Mouse (Mus musculus) liver, embryonic 11.5 days (tissue): ENCODE data around the gene Mex3a. TPM values are rescaled to one million over a fixed set of nuclear protein-coding genes. Genes with fewer than 3 reads are reported as not detected.

ENCODE experiments used
- ATAC-seq: fragments of 200-750 bp; cut with Nextera tagmentation; replicated peaks from 2 replicates; pipeline ENCODE4 v1.8.0; 2017; ENCODE audit warnings: moderate number of reproducible peaks, mild to moderate bottlenecking, moderate TSS enrichment, moderate library complexity; ENCODE audit not compliant: low FRiP score
- DNase-seq: peaks from one replicate; pipeline ENCODE4 v3.0.0-alpha.2; 2017; ENCODE audit warnings: low spot score
- H3K27ac ChIP-seq: fragments of 300-500 bp; sonication (generic); 2 replicates; pipeline ENCODE4 v1.5.1; 2014; ENCODE audit warnings: mild to moderate bottlenecking, low read depth, low read length, control low read depth
- H3K27me3 ChIP-seq: fragments of 300-500 bp; sonication (generic); replicated peaks from 2 replicates; pipeline ENCODE4 v1.6.1; 2014; ENCODE audit warnings: low read length, mixed read lengths; ENCODE audit not compliant: control insufficient read depth, insufficient read depth
- H3K36me3 ChIP-seq: fragments of 300-500 bp; sonication (generic); 2 replicates; pipeline ENCODE4 v1.6.1; 2014; ENCODE audit warnings: mild to moderate bottlenecking, low read length, moderate library complexity, mixed read lengths; ENCODE audit not compliant: control insufficient read depth, insufficient read depth
- H3K4me1 ChIP-seq: fragments of 300-500 bp; sonication (generic); replicated peaks from 2 replicates; pipeline ENCODE4 v1.6.1; 2014; ENCODE audit warnings: low read length, mixed read lengths; ENCODE audit not compliant: control insufficient read depth, insufficient read depth
- H3K4me2 ChIP-seq: fragments of 300-500 bp; sonication (generic); 2 replicates; pipeline ENCODE4 v1.6.1; 2014; ENCODE audit warnings: mild to moderate bottlenecking, control low read depth, moderate library complexity
- H3K4me3 ChIP-seq: fragments of 300-500 bp; sonication (generic); 2 replicates; pipeline ENCODE4 v1.5.1; 2014; ENCODE audit warnings: low read depth, low read length, control low read depth
- H3K9ac ChIP-seq: fragments of 300-500 bp; sonication (generic); 2 replicates; pipeline ENCODE4 v1.6.1; 2014; ENCODE audit warnings: low read depth, low read length, control low read depth
- H3K9me3 ChIP-seq: fragments of 300-500 bp; sonication (generic); 2 replicates; pipeline ENCODE4 v1.6.1; 2016; ENCODE audit warnings: low read length, inconsistent platforms, mixed read lengths; ENCODE audit not compliant: control insufficient read depth
- WGBS: fragments of 180-500 bp; shearing (Covaris S2); extraction: QIAGEN DNeasy Blood & Tissue Kit; methylation state at CpG from one replicate; pipeline ENCODE4 v1.1.7; 2014; 5-methylcytosine and 5-hydroxymethylcytosine counted together
- polyA plus RNA-seq: library from polyadenylated mRNA; unstranded; fragments of >200 nt; fragmentation: Nextera tagmentation; extraction: Ambion mirVana; gene quantifications from 2 replicates; pipeline ENCODE4 v1.2.1, GENCODE M21; 2014

The Mex3a gene
- polyA plus RNA-seq, 1 experiment from 2014 or later = 10.2 TPM

DNA sequence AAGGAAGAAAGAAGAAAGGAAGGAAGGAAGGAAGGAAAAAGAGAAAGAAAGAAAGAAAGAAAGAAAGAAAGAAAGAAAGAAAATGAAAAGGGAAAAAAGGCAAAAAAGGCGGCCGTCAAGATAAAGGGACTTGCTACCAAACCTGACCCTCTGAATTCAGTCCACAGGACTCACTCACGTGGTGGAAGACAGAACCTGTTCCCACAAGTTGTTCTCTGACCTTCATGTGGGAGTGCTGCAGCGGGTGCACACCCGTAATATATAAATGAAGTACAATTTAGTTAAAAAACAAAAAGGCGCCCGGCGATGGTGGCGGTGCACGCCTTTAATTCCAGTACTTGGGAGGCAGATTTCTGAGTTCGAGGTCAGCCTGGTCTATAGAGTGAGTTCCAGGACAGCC is 3.5 kb upstream of the Mex3a start:
- Histone ChIP-seq H3K4me1 (peaks cover 37% of the 10 kb centered on the region), H3K27ac (no peak overlapping the region), H3K4me2 (no peak overlapping the region), H3K9ac (no peak overlapping the region), H3K27me3 (no peaks in the 10 kb centered on the region), H3K9me3 (no peaks in the 10 kb centered on the region), H3K4me3 (no peak overlapping the region), H3K36me3 (peaks cover 8% of the 10 kb centered on the region; the same call in 1 of the 2 replicates)
- 86% methylated on average over 11 of the region's 11 CpGs for WGBS
- ATAC-seq = no peak
- DNase-seq = no peak

DNA sequence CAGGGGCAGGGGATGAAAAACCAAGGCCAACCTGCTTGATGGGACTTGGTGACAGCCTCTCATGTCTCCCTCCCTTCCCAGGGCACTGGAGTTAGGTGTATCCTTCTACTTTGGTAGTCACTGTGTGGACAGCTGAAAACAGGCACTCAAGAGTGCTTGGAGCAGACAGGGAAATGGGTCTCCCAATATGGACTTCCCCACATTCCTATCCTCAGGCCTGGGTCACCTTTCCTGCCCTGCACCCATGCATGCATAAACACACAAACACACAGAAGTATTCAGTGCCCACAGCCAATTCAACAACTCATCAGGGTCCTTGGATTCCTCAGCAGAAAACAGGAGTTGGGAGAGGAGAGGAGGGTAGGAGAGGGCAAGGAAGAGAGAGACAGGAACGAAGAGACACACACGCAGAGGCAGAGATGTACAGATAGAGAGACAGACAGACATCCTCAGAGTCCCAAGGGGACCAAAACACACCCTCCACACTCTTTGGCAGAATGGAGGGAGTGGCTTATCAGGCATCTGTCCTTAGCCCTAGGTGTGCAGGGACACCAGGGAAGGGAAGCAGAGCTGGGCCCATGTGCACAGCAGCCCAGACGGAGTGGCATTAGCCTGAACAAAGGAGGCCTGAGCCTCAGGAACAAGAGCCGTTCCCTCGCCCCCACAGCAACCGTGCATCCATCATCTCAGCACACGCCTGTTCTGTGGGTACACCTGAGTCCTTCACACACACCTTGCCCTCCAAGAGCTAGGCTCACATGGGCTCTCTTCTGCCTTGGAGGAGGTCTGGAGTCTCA is 2.8 kb upstream of the Mex3a start:
- Histone ChIP-seq H3K4me2 (peak overlapping the region; percentile 93), H3K36me3 (peaks cover 7% of the 10 kb centered on the region; the same call in 1 of the 2 replicates), H3K27ac (0 out of 2 replicates have a peak overlapping the region, but pooled peaks have one; percentile 5), H3K27me3 (no peaks in the 10 kb centered on the region), H3K9me3 (no peaks in the 10 kb centered on the region), H3K4me3 (no peak overlapping the region), H3K9ac (no peak overlapping the region), H3K4me1 (peaks cover 43% of the 10 kb centered on the region)
- ATAC-seq (no peak), DNase-seq (no peak)
- WGBS = 59% methylated on average over 7 of the region's 7 CpGs

DNA sequence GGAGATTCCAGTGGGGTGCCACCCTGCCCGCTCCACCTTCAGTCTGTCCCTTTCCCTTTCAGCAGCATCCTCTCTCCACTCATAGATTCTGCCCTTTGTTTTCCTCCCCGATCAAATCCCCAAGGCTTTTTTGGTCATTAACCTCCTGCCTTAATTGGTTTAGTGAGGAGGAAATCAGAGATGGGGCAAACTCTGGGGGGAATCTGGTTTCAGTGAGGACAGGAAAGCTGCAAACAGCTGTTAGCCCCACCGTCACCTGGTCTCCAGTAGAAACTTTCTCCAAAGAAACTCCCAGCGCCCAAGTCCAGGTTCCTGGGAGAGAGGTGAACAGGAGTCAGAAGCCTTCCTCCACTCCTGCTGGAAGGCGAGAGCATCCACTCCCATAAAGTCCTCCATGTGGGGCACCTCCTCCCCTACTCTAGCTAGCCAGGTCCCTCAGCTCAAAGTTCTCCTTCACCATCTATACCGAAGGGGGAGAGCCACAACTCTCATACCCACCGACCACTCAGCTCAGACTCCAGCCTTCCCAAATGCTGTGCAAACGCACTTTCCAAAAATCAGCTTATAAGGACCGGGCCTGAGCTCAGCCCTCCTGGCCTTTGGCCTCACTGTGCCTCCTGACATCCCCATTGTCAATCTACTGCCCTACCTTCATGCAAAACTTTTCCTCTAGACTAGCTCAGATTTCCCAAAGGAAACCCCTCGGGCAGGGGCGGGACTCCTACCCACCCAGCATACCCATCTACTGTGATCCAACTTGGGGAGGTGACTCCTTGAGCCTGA is 1.9 kb upstream of the Mex3a start:
- Histone ChIP-seq H3K4me2 (peak overlapping the region; percentile 93), H3K27ac (peak overlapping the region; percentile 85; the same call in 1 of the 2 replicates), H3K9ac (peak overlapping the region; percentile 81), H3K4me3 (peak overlapping the region; percentile 77), H3K4me1 (peaks cover 51% of the 10 kb centered on the region), H3K9me3 (no peaks in the 10 kb centered on the region), H3K36me3 (no peaks in the 10 kb centered on the region), H3K27me3 (no peaks in the 10 kb centered on the region)
- no peak for DNase-seq
- WGBS = 33% methylated on average over 11 of the region's 11 CpGs
- no peak for ATAC-seq

DNA sequence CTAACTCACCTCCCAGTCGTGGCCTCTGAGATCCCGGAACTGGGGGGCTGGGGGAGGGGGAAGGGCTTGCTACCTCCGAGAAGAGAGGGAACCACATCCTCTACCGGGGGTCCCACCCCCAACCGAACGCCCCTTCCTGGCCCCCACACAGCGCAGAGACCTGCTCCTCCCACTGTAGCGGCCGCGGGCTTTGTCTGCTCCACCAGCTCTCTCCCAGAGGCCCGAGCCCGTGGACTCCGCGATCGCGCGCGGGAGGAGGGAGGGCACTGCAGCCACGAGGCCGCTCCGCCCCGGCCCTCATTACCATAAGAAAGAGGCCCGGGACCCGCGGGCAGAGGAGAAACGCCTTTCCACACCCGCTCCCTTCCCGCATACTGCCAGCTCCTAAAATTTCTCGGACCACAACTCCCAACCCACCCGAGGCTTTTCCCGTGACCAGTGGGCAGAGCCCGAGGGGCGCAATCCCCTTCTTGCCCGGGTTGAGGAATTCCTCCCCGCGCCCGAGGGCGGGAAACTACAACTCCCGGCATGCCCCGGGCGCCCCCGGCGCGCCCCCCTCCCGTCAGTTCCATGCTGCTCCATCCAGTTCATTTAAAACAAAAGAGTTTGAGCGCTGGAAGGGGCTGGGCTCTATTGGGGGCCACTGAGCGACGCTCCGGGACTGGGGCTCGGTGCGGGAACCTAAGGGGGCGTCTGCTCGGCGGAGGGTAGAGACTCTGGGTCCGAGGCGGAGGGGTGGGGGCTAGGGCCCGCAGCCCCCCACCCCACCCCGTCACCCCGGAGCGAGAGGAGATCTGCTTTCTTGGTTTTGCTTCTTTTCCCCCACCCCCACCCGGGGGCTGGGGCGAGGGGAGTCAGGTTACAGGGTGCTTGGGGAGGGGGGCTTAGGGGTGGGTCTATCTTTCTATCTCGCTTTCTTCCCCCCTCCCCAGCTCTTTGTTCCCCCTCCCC is 572 bp upstream of the Mex3a start:
- WGBS = under 1% methylated on average over 53 of the region's 63 CpGs
- H3K36me3 ChIP-seq = no peaks in the 10 kb centered on the region
- H3K4me2 ChIP-seq = peak overlapping the region; percentile 93
- ATAC-seq = peak; percentile 71
- H3K9ac ChIP-seq = peak overlapping the region; percentile 81
- H3K27ac ChIP-seq = peak overlapping the region; percentile 85
- no peaks in the 10 kb centered on the region for H3K27me3 ChIP-seq
- no peaks in the 10 kb centered on the region for H3K9me3 ChIP-seq
- peak; percentile 94 for DNase-seq
- H3K4me1 ChIP-seq = peaks cover 65% of the 10 kb centered on the region
- H3K4me3 ChIP-seq = peak overlapping the region; percentile 77

DNA sequence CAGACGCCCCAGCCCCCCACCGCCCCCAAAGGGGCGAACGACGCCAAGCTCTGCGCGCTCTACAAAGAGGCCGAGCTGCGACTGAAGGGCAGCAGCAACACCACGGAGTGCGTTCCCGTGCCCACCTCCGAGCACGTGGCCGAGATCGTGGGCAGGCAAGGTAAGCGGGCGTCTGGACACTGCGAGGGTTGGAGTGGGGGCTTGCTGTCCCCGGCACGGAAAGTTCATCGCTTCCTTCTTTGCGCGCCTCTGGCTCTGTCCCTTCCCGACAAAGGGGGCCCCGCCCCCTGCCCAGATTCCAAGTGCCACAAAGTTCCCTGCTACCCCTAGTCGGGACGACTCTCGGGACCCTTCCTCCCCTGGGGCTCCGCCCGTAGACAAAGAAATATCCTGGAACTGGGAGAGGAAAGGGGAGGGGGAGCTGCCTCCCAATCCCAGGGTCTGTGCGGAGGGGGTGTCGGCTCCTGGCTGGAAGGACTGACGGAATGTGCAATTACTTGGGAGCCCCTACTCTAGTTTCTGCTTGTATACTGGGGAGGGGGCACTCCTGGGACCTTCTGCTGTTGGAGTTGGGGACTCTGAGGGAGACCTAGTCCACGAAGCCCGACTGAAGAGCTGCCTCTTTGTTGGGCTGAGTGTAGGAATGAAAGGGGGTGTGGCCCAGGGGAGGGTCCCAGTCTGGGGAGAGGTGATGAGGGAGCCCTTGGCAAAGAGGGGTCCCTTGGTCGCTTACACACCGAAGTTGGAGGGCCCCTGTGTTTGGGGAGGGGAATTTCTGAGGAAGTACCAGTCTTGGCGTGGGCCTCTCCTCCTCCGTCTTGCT is 705 bp downstream of the Mex3a start:
- Histone ChIP-seq H3K36me3 (no peaks in the 10 kb centered on the region; the same call in 1 of the 2 replicates), H3K27me3 (no peaks in the 10 kb centered on the region), H3K9me3 (no peaks in the 10 kb centered on the region), H3K27ac (peak overlapping the region; percentile 85), H3K4me3 (peak overlapping the region; percentile 77), H3K9ac (peak overlapping the region; percentile 81), H3K4me2 (peak overlapping the region; percentile 93), H3K4me1 (peaks cover 66% of the 10 kb centered on the region)
- 3% methylated on average over 39 of the region's 40 CpGs for WGBS
- no peak for DNase-seq
- ATAC-seq = no peak

DNA sequence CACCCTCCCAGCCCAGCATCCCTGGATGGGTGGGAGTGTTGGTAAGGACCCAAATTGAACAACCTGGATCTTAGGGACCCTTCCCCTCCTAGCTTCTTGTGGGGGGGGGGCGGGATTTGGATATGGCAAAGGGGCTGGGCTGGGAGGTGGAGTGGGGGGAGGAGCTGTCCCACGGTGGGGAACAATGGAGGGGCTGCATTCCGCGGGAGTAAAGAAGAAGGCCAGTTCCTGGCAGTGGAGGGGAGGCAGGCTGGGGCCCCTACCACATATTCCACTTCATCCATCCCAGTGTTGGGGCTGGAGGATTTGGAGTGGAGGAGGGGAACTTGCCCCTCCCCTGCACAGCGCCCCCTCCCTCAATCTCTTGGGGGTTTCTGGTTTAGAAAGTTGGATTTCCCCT is 1.5 kb downstream of the Mex3a start:
- H3K4me3 ChIP-seq = peak overlapping the region; percentile 77
- peaks cover 68% of the 10 kb centered on the region for H3K4me1 ChIP-seq
- no peaks in the 10 kb centered on the region for H3K27me3 ChIP-seq
- H3K36me3 ChIP-seq = no peaks in the 10 kb centered on the region; the same call in 1 of the 2 replicates
- H3K9me3 ChIP-seq = no peaks in the 10 kb centered on the region
- DNase-seq (no peak), ATAC-seq (no peak)
- H3K27ac ChIP-seq = peak overlapping the region; percentile 85; the same call in 1 of the 2 replicates
- H3K9ac ChIP-seq = peak overlapping the region; percentile 81
- WGBS = 11% methylated on average over 5 of the region's 5 CpGs
- peak overlapping the region; percentile 93 for H3K4me2 ChIP-seq

DNA sequence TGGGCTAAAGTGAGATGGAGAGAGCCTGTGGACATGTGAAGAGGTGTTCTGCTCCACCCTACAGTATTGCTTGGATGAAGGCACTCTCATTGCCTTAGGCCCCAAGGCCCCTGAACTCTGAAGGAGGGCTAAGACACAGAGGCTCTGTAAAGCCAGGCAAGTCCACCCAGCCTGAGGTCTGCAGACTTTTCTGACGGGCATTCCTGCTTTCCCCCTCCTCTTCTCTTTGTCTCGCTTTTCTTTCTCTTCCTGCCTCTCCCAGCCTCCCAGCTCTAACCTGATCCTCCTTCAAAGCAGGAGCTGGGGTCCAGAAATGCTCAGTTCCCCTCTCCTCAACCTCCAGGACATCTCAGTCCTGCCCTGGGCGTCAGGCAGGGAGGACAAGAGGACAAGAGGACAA is 2.8 kb downstream of the Mex3a start:
- ATAC-seq = no peak
- Histone ChIP-seq H3K27ac (no peak overlapping the region), H3K9ac (0 out of 2 replicates have a peak overlapping the region, but pooled peaks have one; percentile 0), H3K4me2 (peak overlapping the region; percentile 93), H3K9me3 (no peaks in the 10 kb centered on the region), H3K4me3 (peak overlapping the region; percentile 77), H3K36me3 (no peaks in the 10 kb centered on the region; the same call in 1 of the 2 replicates), H3K4me1 (peaks cover 64% of the 10 kb centered on the region), H3K27me3 (no peaks in the 10 kb centered on the region)
- WGBS = 54% methylated on average over 3 of the region's 3 CpGs
- DNase-seq = no peak
